Mouse (Mus musculus) lung, postnatal 25 days (tissue): Measurements from ENCODE around the gene Fam240b.
A peak's percentile ranks its signal among the peaks of the same experiment; 100 is the strongest.

Experiments
- DNase-seq: peaks from one replicate; pipeline ENCODE4 v3.0.0; 2022; ENCODE audit warnings: low spot score

Fam240b gene

GRCm38 (mm10) chr13:64439471-64439870, 58.1 kb downstream of the Fam240b start:
- DNase-seq: no peak

DNA sequence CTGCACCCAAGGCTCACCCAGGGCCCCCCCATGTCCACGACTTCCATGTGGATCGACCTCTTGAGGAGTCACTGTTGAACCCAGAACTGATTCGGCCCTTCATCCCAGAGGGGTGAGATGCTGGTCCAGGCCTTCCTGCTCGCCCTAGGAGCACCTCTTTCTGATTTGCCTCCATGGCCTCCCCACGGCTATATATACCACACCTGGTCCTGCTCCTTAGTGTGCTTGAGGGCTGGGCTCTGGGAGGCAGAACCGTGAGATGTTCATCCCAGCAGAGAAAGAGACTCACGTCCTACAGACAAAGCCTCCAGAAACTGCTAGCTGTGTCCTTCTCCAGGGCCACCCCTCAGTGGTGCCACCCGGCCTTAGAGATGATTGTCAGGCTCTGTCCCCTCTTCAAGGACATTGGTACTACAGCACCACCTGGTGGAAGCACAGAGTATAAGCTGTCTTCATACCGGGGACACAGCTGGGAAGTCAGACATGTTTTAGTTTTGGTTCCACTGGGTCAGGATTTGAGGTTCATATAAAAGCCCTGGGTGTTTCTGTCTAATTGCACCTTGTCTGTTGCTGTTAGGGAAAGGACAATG, 58.6 kb downstream of the Fam240b start:
- DNase-seq: peak; percentile 79

DNA sequence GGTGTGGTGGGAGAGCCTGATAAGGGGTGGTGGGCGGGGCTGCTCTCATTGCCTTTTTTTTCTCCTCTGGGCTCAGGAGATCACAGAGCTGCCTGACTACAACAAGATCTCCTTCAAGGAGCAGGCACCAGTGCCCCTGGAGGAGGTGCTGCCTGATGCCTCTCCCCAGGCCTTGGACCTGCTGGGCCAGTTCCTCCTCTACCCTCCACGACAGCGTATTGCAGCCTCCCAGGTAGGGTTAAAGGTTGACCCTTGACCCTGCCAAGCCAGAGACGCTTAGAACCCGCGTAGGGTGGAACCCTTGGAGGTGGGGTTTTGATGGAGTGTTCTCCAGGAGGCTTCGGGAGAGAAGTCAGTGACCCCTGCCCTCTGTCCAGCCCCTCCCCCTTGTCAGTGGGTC, 59.8 kb downstream of the Fam240b start:
- no peak for DNase-seq

GRCm38 (mm10) chr13:64432017-64432995, 65.3 kb downstream of the Fam240b start, which contains the start of gene Cdk20:
Gene Cdk20 (plus strand): TSS chr13:64432314.
- peak; percentile 95 for DNase-seq
